Mouse (Mus musculus): ENCODE measurements around the gene Rgs3. TPM values are rescaled to one million over a fixed set of nuclear protein-coding genes. Genes with fewer than 3 reads are reported as not detected.

Gene Rgs3
- polyA plus RNA-seq, 1 experiment from 2014 or later: 31.3 TPM

- WGBS: 78% methylated on average over 8 of the region's 8 CpGs
- Histone ChIP-seq H3K4me3 (ENCODE audit: low read depth, low read length) (no peak overlapping the region), H3K9ac (ENCODE audit: low read depth, low read length) (no peak overlapping the region), H3K4me2 (replicated peaks; ENCODE audit: low read depth, low read length) (no peak overlapping the region), H3K4me1 (replicated peaks; ENCODE audit: control insufficient read depth, insufficient read depth, low read length) (no peaks in the 10 kb centered on the region; the same call in 1 of the 2 replicates), H3K27me3 (ENCODE audit: control insufficient read depth, insufficient read depth, low read length) (no peaks in the 10 kb centered on the region), H3K27ac (ENCODE audit: low read depth, low read length) (no peak overlapping the region), H3K9me3 (ENCODE audit: control insufficient read depth, low read length) (no peaks in the 10 kb centered on the region), H3K36me3 (ENCODE audit: control insufficient read depth, insufficient read depth, low read length) (no peaks in the 10 kb centered on the region)
- ATAC-seq (ENCODE audit: low FRiP score) (no peak), DNase-seq (ENCODE audit: low spot score) (no peak)
Observed at GRCm38 (mm10) chr4:62695523-62695922, 135.9 kb downstream of the Rgs3 start.

DNA sequence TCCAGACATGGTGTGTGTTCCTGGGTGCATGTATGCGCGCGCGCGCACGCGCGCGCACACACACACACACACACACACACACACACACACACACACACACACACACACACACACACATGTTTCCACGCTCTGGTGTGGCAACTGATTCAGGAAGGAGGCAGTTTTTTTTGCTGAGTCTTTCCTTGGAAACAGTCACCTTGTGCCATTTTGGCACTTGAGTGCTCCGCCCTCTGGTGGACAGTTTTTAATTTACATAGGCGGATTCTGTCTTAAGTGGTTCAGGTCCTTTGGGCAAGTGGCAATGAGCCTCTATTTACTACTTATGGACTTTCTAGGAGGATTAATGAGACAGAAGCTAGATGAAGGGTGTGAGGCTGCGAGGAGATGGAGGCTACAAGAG lies 136.3 kb downstream of the Rgs3 start:
- Histone ChIP-seq H3K36me3 (ENCODE audit: control insufficient read depth, insufficient read depth, low read length) (0 out of 2 replicates have a peak, but pooled peaks cover 2% of the 10 kb centered on the region), H3K4me1 (replicated peaks; ENCODE audit: control insufficient read depth, insufficient read depth, low read length) (no peaks in the 10 kb centered on the region; the same call in 1 of the 2 replicates), H3K4me3 (ENCODE audit: low read depth, low read length) (no peak overlapping the region), H3K27ac (ENCODE audit: low read depth, low read length) (no peak overlapping the region), H3K9ac (ENCODE audit: low read depth, low read length) (no peak overlapping the region), H3K27me3 (ENCODE audit: control insufficient read depth, insufficient read depth, low read length) (no peaks in the 10 kb centered on the region), H3K4me2 (replicated peaks; ENCODE audit: low read depth, low read length) (no peak overlapping the region), H3K9me3 (ENCODE audit: control insufficient read depth, low read length) (no peaks in the 10 kb centered on the region)
- DNase-seq (ENCODE audit: low spot score) (peak; percentile 83), ATAC-seq (ENCODE audit: low FRiP score) (no peak)
- 73% methylated on average over 11 of the region's 13 CpGs for WGBS

- ATAC-seq (ENCODE audit: low FRiP score): no peak
- Histone ChIP-seq H3K9ac (ENCODE audit: low read depth, low read length) (no peak overlapping the region), H3K4me2 (replicated peaks; ENCODE audit: low read depth, low read length) (no peak overlapping the region), H3K27me3 (ENCODE audit: control insufficient read depth, insufficient read depth, low read length) (no peaks in the 10 kb centered on the region), H3K4me1 (replicated peaks; ENCODE audit: control insufficient read depth, insufficient read depth, low read length) (no peaks in the 10 kb centered on the region; the same call in 1 of the 2 replicates), H3K4me3 (ENCODE audit: low read depth, low read length) (no peak overlapping the region), H3K27ac (ENCODE audit: low read depth, low read length) (no peak overlapping the region), H3K36me3 (ENCODE audit: control insufficient read depth, insufficient read depth, low read length) (0 out of 2 replicates have a peak, but pooled peaks cover 6% of the 10 kb centered on the region), H3K9me3 (ENCODE audit: control insufficient read depth, low read length) (no peaks in the 10 kb centered on the region)
- 62% methylated on average over 7 of the region's 7 CpGs for WGBS
- DNase-seq (ENCODE audit: low spot score): no peak
Observed at GRCm38 (mm10) chr4:62696699-62697404, 137.2 kb downstream of the Rgs3 start.

DNA sequence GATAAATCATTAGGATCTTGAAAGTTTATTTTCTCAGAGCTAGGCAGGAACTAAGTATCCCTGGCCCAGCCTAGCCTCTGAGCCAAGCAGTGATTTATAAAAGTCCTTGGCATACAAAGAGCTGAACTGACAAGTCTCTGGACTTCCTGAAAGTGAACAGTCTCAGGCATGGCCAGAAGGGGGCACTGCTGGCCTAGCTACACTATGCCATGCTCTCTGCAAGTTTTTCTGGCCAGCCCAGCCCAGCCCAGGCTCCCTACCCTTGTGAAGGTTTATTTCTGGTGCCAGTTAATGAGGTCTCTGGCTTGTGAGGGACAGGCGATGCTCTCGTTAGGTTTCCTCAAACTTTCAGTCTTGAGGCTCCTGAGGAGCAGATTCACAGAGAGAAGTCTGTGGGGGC lies 137.8 kb downstream of the Rgs3 start:
- 0 out of 2 replicates have a peak, but pooled peaks cover 6% of the 10 kb centered on the region for H3K36me3 ChIP-seq (ENCODE audit: control insufficient read depth, insufficient read depth, low read length)
- H3K4me2 ChIP-seq (replicated peaks; ENCODE audit: low read depth, low read length): no peak overlapping the region
- no peaks in the 10 kb centered on the region for H3K27me3 ChIP-seq (ENCODE audit: control insufficient read depth, insufficient read depth, low read length)
- no peak overlapping the region for H3K9ac ChIP-seq (ENCODE audit: low read depth, low read length)
- no peaks in the 10 kb centered on the region; the same call in 1 of the 2 replicates for H3K4me1 ChIP-seq (replicated peaks; ENCODE audit: control insufficient read depth, insufficient read depth, low read length)
- H3K4me3 ChIP-seq (ENCODE audit: low read depth, low read length): no peak overlapping the region
- DNase-seq (ENCODE audit: low spot score) (peak; percentile 88), ATAC-seq (ENCODE audit: low FRiP score) (no peak)
- WGBS: 36% methylated on average over 2 of the region's 2 CpGs
- H3K27ac ChIP-seq (ENCODE audit: low read depth, low read length): no peak overlapping the region
- no peaks in the 10 kb centered on the region for H3K9me3 ChIP-seq (ENCODE audit: control insufficient read depth, low read length)

- 0 out of 2 replicates have a peak, but pooled peaks cover 6% of the 10 kb centered on the region for H3K36me3 ChIP-seq (ENCODE audit: control insufficient read depth, insufficient read depth, low read length)
- H3K27me3 ChIP-seq (ENCODE audit: control insufficient read depth, insufficient read depth, low read length): no peaks in the 10 kb centered on the region
- no peak for ATAC-seq (ENCODE audit: low FRiP score)
- H3K4me3 ChIP-seq (ENCODE audit: low read depth, low read length): no peak overlapping the region
- H3K4me1 ChIP-seq (replicated peaks; ENCODE audit: control insufficient read depth, insufficient read depth, low read length): no peaks in the 10 kb centered on the region; the same call in 1 of the 2 replicates
- H3K9ac ChIP-seq (ENCODE audit: low read depth, low read length): no peak overlapping the region
- DNase-seq (ENCODE audit: low spot score): no peak
- H3K9me3 ChIP-seq (ENCODE audit: control insufficient read depth, low read length): no peaks in the 10 kb centered on the region
- 76% methylated on average over 3 of the region's 3 CpGs for WGBS
- H3K27ac ChIP-seq (ENCODE audit: low read depth, low read length): no peak overlapping the region
- no peak overlapping the region for H3K4me2 ChIP-seq (replicated peaks; ENCODE audit: low read depth, low read length)
Observed at GRCm38 (mm10) chr4:62698521-62698920, 138.9 kb downstream of the Rgs3 start.

DNA sequence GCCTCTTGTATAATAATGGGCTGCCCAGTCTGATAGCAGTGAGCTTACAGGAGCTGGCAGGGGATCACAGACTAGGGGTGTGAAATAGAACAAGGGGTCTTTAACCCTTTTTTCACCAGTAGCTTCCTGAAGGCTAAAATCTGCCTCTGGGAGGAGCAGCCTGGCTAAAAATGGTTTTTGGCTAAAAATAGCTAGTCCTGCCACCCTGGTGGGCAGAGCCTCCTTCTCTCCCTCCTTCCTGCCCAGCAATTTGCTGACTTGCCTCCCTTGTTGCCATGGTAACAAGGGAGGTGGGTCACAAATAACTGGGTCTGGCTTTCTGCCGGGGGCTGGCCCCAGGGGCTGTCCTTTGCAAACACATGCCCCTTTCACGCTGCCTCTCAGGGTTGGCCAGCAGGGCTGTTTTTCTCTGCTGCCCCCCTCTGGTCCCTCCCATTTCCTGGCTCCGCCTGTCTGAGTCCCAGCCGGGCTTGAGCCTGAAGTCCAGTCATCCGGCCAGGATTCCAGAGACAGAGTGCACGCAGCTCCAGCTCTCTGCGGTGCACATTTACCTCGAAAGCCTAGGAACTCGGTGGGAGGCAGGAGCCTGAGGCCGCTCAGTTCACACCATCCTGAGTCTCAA lies 139.7 kb downstream of the Rgs3 start:
- Histone ChIP-seq H3K4me2 (replicated peaks; ENCODE audit: low read depth, low read length) (peak overlapping the region; percentile 28; the same call in 1 of the 2 replicates), H3K9me3 (ENCODE audit: control insufficient read depth, low read length) (no peaks in the 10 kb centered on the region), H3K27ac (ENCODE audit: low read depth, low read length) (0 out of 2 replicates have a peak overlapping the region, but pooled peaks have one; percentile 1), H3K9ac (ENCODE audit: low read depth, low read length) (no peak overlapping the region), H3K27me3 (ENCODE audit: control insufficient read depth, insufficient read depth, low read length) (no peaks in the 10 kb centered on the region), H3K4me1 (replicated peaks; ENCODE audit: control insufficient read depth, insufficient read depth, low read length) (no peaks in the 10 kb centered on the region; the same call in 1 of the 2 replicates), H3K4me3 (ENCODE audit: low read depth, low read length) (no peak overlapping the region), H3K36me3 (ENCODE audit: control insufficient read depth, insufficient read depth, low read length) (0 out of 2 replicates have a peak, but pooled peaks cover 6% of the 10 kb centered on the region)
- peak; percentile 90 for ATAC-seq (ENCODE audit: low FRiP score)
- peak; percentile 85 for DNase-seq (ENCODE audit: low spot score)
- WGBS: 1% methylated on average over 10 of the region's 10 CpGs

- no peak overlapping the region for H3K27ac ChIP-seq (ENCODE audit: low read depth, low read length)
- no peak overlapping the region for H3K9ac ChIP-seq (ENCODE audit: low read depth, low read length)
- H3K36me3 ChIP-seq (ENCODE audit: control insufficient read depth, insufficient read depth, low read length): 0 out of 2 replicates have a peak, but pooled peaks cover 6% of the 10 kb centered on the region
- WGBS: 68% methylated on average over 5 of the region's 5 CpGs
- no peak overlapping the region for H3K4me2 ChIP-seq (replicated peaks; ENCODE audit: low read depth, low read length)
- H3K27me3 ChIP-seq (ENCODE audit: control insufficient read depth, insufficient read depth, low read length): no peaks in the 10 kb centered on the region
- DNase-seq (ENCODE audit: low spot score) (no peak), ATAC-seq (ENCODE audit: low FRiP score) (no peak)
- H3K9me3 ChIP-seq (ENCODE audit: control insufficient read depth, low read length): no peaks in the 10 kb centered on the region
- no peak overlapping the region; the same call in 1 of the 2 replicates for H3K4me3 ChIP-seq (ENCODE audit: low read depth, low read length)
- no peaks in the 10 kb centered on the region; the same call in 1 of the 2 replicates for H3K4me1 ChIP-seq (replicated peaks; ENCODE audit: control insufficient read depth, insufficient read depth, low read length)
Observed at GRCm38 (mm10) chr4:62700426-62700825, 140.8 kb downstream of the Rgs3 start.

DNA sequence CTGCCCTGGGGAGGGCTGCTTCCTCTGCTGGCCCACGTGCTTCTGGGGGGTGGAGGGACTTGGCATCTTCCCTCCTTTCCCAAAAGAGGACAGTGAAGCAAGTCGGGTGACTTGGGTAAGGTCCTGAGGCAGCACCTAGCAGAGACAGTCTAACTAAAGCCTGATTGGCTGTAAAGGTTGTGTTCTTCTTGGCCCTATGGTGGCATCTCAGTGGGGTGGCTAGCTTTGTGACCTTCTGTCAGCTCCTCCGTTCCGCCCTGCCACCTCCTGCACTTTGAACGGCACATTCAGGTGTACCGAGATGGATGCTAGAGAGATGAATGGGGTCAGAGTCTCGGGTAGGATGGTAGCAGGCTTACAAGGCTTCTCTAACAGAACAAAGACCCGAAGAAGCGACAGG lies 143.5 kb downstream of the Rgs3 start:
- no peaks in the 10 kb centered on the region; the same call in 1 of the 2 replicates for H3K4me1 ChIP-seq (replicated peaks; ENCODE audit: control insufficient read depth, insufficient read depth, low read length)
- 0 out of 2 replicates have a peak, but pooled peaks cover 6% of the 10 kb centered on the region for H3K36me3 ChIP-seq (ENCODE audit: control insufficient read depth, insufficient read depth, low read length)
- 79% methylated on average over 9 of the region's 9 CpGs for WGBS
- no peaks in the 10 kb centered on the region for H3K9me3 ChIP-seq (ENCODE audit: control insufficient read depth, low read length)
- DNase-seq (ENCODE audit: low spot score) (no peak), ATAC-seq (ENCODE audit: low FRiP score) (no peak)
- H3K4me2 ChIP-seq (replicated peaks; ENCODE audit: low read depth, low read length): no peak overlapping the region
- H3K27me3 ChIP-seq (ENCODE audit: control insufficient read depth, insufficient read depth, low read length): no peaks in the 10 kb centered on the region
- H3K27ac ChIP-seq (ENCODE audit: low read depth, low read length): no peak overlapping the region
- H3K4me3 ChIP-seq (ENCODE audit: low read depth, low read length): no peak overlapping the region
- no peak overlapping the region for H3K9ac ChIP-seq (ENCODE audit: low read depth, low read length)
